In genomic region chr19:47128835-47129234, GRCm38 (mm10) we compare ENCODE assay signal across 21 mouse cellular contexts. TPM values are rescaled to one million over a fixed set of nuclear protein-coding genes. Genes with fewer than 3 reads are reported as not detected.
"Had no signal": no experiment of that assay in that cellular context is flagged by ENCODE, and none has a peak within 500 bp of the region (broad histone marks: within the 10 kb centered on the region; RNA-seq: fewer than 3 reads in every experiment).

No protein-coding gene starts in this region.

- DNase-seq: cerebellum, adult 8-10 months; cerebellum, adult 9-10 months; cerebellum, adult 9-11 months; cerebellum, postnatal 10 days; cerebellum, postnatal 14 days; cerebellum, postnatal 25 days; cerebellum, postnatal 36 days; embryo, embryonic 11 days; forebrain, postnatal 0 days; gastrocnemius, adult 2 months; gastrocnemius, postnatal 10 days; gastrocnemius, postnatal 14 days; gastrocnemius, postnatal 25 days; gastrocnemius, postnatal 36 days; heart, adult 2 months had no signal

RNA-seq across cellular contexts. Expression of gene Calhm1, which starts 15.2 kb away (rescaled TPM):
- total RNA-seq: common myeloid progenitor, adult 5-6 weeks; forebrain, postnatal 0 days; gastrocnemius, adult 18-20 months; gastrocnemius, adult 2 months; gastrocnemius, adult 8-10 months; gastrocnemius, postnatal 10 days; gastrocnemius, postnatal 14 days; gastrocnemius, postnatal 25 days; gastrocnemius, postnatal 36 days; gastrocnemius, postnatal 4 days; granulocyte monocyte progenitor cell, adult 5-6 weeks; heart, adult 2 months; heart, adult 8-10 months had no signal

RNA-seq across cellular contexts. Expression of gene Calhm3, which starts 28.7 kb away (rescaled TPM):
- total RNA-seq: common myeloid progenitor, adult 5-6 weeks; forebrain, postnatal 0 days; gastrocnemius, adult 18-20 months; gastrocnemius, adult 2 months; gastrocnemius, adult 8-10 months; gastrocnemius, postnatal 10 days; gastrocnemius, postnatal 14 days; gastrocnemius, postnatal 25 days; gastrocnemius, postnatal 36 days; gastrocnemius, postnatal 4 days; granulocyte monocyte progenitor cell, adult 5-6 weeks; heart, adult 2 months; heart, adult 8-10 months had no signal
